Mouse (Mus musculus): Measurements from ENCODE around the gene Chmp5. TPM values are rescaled to one million over a fixed set of nuclear protein-coding genes. Genes with fewer than 3 reads are reported as not detected.

Gene Chmp5
- polyA plus RNA-seq, 1 experiment: 0.67 TPM

GRCm38 (mm10) chr4:40983686-40984085, 35.5 kb downstream of the Chmp5 start:
- no peaks in the 10 kb centered on the region for H3K27me3 ChIP-seq (ENCODE audit: control insufficient read depth)
- H3K4me1 ChIP-seq (ENCODE audit: control insufficient read depth): peaks cover 6% of the 10 kb centered on the region
- no peak overlapping the region for H3K4me3 ChIP-seq (replicated peaks)
- H3K36me3 ChIP-seq (ENCODE audit: control insufficient read depth): peaks cover 99% of the 10 kb centered on the region
- H3K9me3 ChIP-seq (ENCODE audit: control insufficient read depth, low read length): no peaks in the 10 kb centered on the region
- no peak for TF ChIP-seq GATA1 (IDR thresholded peaks at IDR 0.05; ENCODE audit: low read length)
- no peak for TF ChIP-seq TAL1 (IDR thresholded peaks at IDR 0.05; ENCODE audit: low read length)

GRCm38 (mm10) chr4:40989633-40990032, 41.4 kb downstream of the Chmp5 start:
- Histone ChIP-seq H3K9me3 (ENCODE audit: control insufficient read depth, low read length) (no peaks in the 10 kb centered on the region), H3K4me3 (replicated peaks) (no peak overlapping the region), H3K36me3 (ENCODE audit: control insufficient read depth) (peaks cover 98% of the 10 kb centered on the region), H3K27me3 (ENCODE audit: control insufficient read depth) (no peaks in the 10 kb centered on the region), H3K4me1 (ENCODE audit: control insufficient read depth) (no peaks in the 10 kb centered on the region)
- TF ChIP-seq TAL1 (IDR thresholded peaks at IDR 0.05; ENCODE audit: low read length): no peak
- TF ChIP-seq GATA1 (IDR thresholded peaks at IDR 0.05; ENCODE audit: low read length): no peak

- TF ChIP-seq TAL1 (IDR thresholded peaks at IDR 0.05; ENCODE audit: low read length): no peak
- TF ChIP-seq GATA1 (IDR thresholded peaks at IDR 0.05; ENCODE audit: low read length): no peak
- Histone ChIP-seq H3K36me3 (ENCODE audit: control insufficient read depth) (peaks cover 99% of the 10 kb centered on the region), H3K4me3 (replicated peaks) (no peak overlapping the region), H3K27me3 (ENCODE audit: control insufficient read depth) (no peaks in the 10 kb centered on the region), H3K4me1 (ENCODE audit: control insufficient read depth) (peaks cover 44% of the 10 kb centered on the region), H3K9me3 (ENCODE audit: control insufficient read depth, low read length) (no peaks in the 10 kb centered on the region)
Measured at GRCm38 (mm10) chr4:40996302-40996701, 48.1 kb downstream of the Chmp5 start.

GRCm38 (mm10) chr4:40997916-40998315, 49.7 kb downstream of the Chmp5 start:
- TF ChIP-seq GATA1 (IDR thresholded peaks at IDR 0.05; ENCODE audit: low read length) (no peak), TAL1 (IDR thresholded peaks at IDR 0.05; ENCODE audit: low read length) (no peak)
- H3K4me1 ChIP-seq (ENCODE audit: control insufficient read depth): peaks cover 44% of the 10 kb centered on the region
- H3K9me3 ChIP-seq (ENCODE audit: control insufficient read depth, low read length): no peaks in the 10 kb centered on the region
- peaks cover 100% of the 10 kb centered on the region for H3K36me3 ChIP-seq (ENCODE audit: control insufficient read depth)
- no peak overlapping the region for H3K4me3 ChIP-seq (replicated peaks)
- no peaks in the 10 kb centered on the region for H3K27me3 ChIP-seq (ENCODE audit: control insufficient read depth)

- TF ChIP-seq TAL1 (IDR thresholded peaks at IDR 0.05; ENCODE audit: low read length) (no peak), GATA1 (IDR thresholded peaks at IDR 0.05; ENCODE audit: low read length) (no peak)
- Histone ChIP-seq H3K36me3 (ENCODE audit: control insufficient read depth) (peaks cover 100% of the 10 kb centered on the region), H3K9me3 (ENCODE audit: control insufficient read depth, low read length) (no peaks in the 10 kb centered on the region), H3K27me3 (ENCODE audit: control insufficient read depth) (no peaks in the 10 kb centered on the region), H3K4me3 (replicated peaks) (no peak overlapping the region), H3K4me1 (ENCODE audit: control insufficient read depth) (peaks cover 43% of the 10 kb centered on the region)
Measured at GRCm38 (mm10) chr4:41000271-41000670, 52.1 kb downstream of the Chmp5 start.

- no peaks in the 10 kb centered on the region for H3K27me3 ChIP-seq (ENCODE audit: control insufficient read depth)
- H3K4me1 ChIP-seq (ENCODE audit: control insufficient read depth): peaks cover 35% of the 10 kb centered on the region
- TF ChIP-seq TAL1 (IDR thresholded peaks at IDR 0.05; ENCODE audit: low read length) (no peak), GATA1 (IDR thresholded peaks at IDR 0.05; ENCODE audit: low read length) (no peak)
- H3K36me3 ChIP-seq (ENCODE audit: control insufficient read depth): peaks cover 98% of the 10 kb centered on the region
- H3K4me3 ChIP-seq (replicated peaks): no peak overlapping the region
- H3K9me3 ChIP-seq (ENCODE audit: control insufficient read depth, low read length): no peaks in the 10 kb centered on the region
Measured at GRCm38 (mm10) chr4:41000842-41001639, 52.8 kb downstream of the Chmp5 start.

- peaks cover 33% of the 10 kb centered on the region for H3K4me1 ChIP-seq (ENCODE audit: control insufficient read depth)
- peaks cover 96% of the 10 kb centered on the region for H3K36me3 ChIP-seq (ENCODE audit: control insufficient read depth)
- TF ChIP-seq TAL1 (IDR thresholded peaks at IDR 0.05; ENCODE audit: low read length) (no peak), GATA1 (IDR thresholded peaks at IDR 0.05; ENCODE audit: low read length) (no peak)
- H3K4me3 ChIP-seq (replicated peaks): no peak overlapping the region
- H3K27me3 ChIP-seq (ENCODE audit: control insufficient read depth): no peaks in the 10 kb centered on the region
- H3K9me3 ChIP-seq (ENCODE audit: control insufficient read depth, low read length): no peaks in the 10 kb centered on the region
Measured at GRCm38 (mm10) chr4:41013351-41013750, 65.1 kb downstream of the Chmp5 start.

Other genes with a start within 250 kb of the Chmp5 start
- gene Aptx, start 245.2 kb upstream of the Chmp5 start, polyA plus RNA-seq (2012): 0.24 and 0.26 TPM in 2 replicates
- gene Dnaja1, start 226.3 kb upstream of the Chmp5 start, polyA plus RNA-seq (2012): 3.3 and 3.9 TPM in 2 replicates
- 0.42 and 0.83 TPM in 2 replicates for gene Smu1, start 190.5 kb upstream of the Chmp5 start, polyA plus RNA-seq (2012)
- 2.3 and 2.7 TPM in 2 replicates for gene B4galt1, start 94.4 kb upstream of the Chmp5 start, polyA plus RNA-seq (2012)
- not detected in 2 replicates for gene Spink4, start 28.4 kb upstream of the Chmp5 start, polyA plus RNA-seq (2012)
- 54.9 and 66.0 TPM in 2 replicates for gene Bag1, start 113 bp upstream of the Chmp5 start, polyA plus RNA-seq (2012)
- 0.58 and 0.69 TPM in 2 replicates for gene Nfx1, start 22.5 kb downstream of the Chmp5 start, polyA plus RNA-seq (2012)
- not detected in 2 replicates for gene Aqp7, start 99.7 kb downstream of the Chmp5 start, polyA plus RNA-seq (2012)
- gene Aqp3, start 149.8 kb downstream of the Chmp5 start, polyA plus RNA-seq (2012): 3.0 and 4.8 TPM in 2 replicates
- 1.3 and 1.6 TPM in 2 replicates for gene Nol6, start 176.0 kb downstream of the Chmp5 start, polyA plus RNA-seq (2012)
- gene Ube2r2, start 187.3 kb downstream of the Chmp5 start, polyA plus RNA-seq (2012): 15.9 and 16.5 TPM in 2 replicates

Measured in erythroblast, embryonic 14.5 days (primary cell).